Mouse (Mus musculus) C2C12 (cell line): Measurements from ENCODE around the gene Sox11.

ENCODE experiments used
- CTCF ChIP-seq: IDR thresholded peaks from one replicate; pipeline ENCODE4 v1.5.1; 2011; ENCODE audit not compliant: control insufficient read depth, insufficient read depth, insufficient read length
- MAX ChIP-seq: IDR thresholded peaks from one replicate; pipeline ENCODE4 v1.6.1; 2011; ENCODE audit warnings: mild to moderate bottlenecking, control low read depth

DNA sequence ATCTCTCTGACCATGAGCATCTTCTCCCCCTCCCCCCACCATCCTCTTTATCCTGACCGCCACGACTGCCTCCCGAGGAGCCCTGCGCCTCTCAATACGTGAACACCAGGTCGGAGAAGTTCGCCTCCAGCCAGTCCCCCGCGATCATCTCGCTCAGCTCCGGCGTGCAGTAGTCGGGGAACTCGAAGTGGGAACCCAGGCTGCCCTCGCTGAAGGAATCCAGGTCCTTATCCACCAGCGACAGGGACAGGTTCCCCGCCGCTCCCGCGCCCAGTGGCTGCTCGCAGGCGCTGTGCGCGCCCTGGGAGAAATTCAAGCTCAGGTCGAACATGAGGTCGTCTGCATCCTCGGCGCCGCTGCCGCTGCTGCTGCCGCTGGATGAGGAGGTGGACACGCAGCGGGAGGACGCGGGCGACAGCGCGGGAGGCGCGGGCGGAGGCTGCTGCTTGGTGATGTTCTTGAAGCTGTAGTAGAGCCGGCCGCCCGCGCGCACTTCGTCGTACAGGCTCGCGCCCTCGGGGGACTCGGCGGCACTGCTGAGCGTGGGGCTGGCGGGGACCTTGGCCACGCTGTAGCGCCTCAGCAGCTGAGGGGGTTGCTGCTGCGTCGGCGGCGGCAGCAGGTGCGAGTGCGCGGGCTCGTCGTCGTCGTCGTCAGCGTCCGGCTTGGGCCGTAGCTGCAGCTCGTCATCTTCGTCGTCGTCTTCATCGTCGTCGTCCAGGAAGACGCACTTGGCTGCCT lies 1.1 kb downstream of the Sox11 start:
- TF ChIP-seq MAX (no peak), CTCF (no peak)
